Mouse (Mus musculus) cerebellum, postnatal 10 days (tissue): Measurements from ENCODE around the gene Psmb8.
A peak's percentile ranks its signal among the peaks of the same experiment; 100 is the strongest.

ENCODE experiments used
- DNase-seq, 2 experiments: peaks; one replicate each; pipeline ENCODE4 v3.0.0; 2021; ENCODE audit warnings: mixed read lengths in 2 of 2

Gene Psmb8

GRCm38 (mm10) chr17:34193468-34193867 is 4.1 kb upstream of the Psmb8 start:
- no peak for DNase-seq

DNA sequence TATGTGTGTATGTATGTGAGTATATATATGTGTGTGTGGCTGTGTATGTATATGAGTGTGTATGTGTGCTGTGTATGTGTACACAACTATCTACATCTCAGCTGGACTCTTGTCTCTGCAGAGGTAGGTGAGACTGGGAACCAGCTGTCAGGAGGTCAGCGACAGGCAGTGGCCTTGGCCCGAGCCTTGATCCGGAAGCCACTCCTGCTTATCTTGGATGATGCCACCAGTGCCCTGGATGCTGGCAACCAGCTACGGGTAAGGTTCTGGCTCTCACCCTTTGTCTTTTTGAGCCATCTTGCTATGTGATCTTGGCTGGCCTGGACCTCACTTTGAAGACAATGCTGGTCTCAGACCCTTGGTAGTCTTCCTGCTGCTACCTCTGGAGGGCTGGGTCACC is 2.8 kb upstream of the Psmb8 start:
- no peak for DNase-seq

GRCm38 (mm10) chr17:34196491-34196890 is 1.0 kb upstream of the Psmb8 start:
- DNase-seq = no peak

DNA sequence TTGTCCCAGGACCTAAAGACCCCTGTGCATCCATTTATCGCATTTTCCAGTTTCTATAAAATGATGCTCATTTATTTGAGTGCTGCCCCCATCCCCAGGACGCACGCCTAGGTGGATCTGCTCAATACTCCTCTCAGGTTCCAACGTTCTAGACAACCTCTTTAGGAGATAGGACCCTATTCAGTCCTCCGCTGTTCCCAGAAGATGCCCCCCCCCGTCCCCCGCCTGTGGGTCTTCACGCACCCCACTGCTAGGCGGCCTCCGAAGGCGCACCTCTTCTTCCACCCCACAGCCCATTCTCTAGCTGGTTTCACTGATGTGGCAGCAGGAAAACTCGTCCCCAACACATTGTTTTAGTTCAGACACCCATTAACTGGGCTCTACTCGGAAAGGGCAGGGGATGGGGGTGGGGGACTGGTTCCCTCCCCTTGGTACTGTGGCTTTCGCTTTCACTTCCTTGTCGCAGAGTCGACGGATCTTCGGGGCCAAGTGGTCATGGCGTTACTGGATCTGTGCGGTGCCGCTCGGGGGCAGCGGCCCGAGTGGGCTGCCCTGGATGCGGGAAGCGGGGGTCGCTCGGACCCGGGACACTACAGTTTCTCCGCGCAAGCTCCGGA is 491 bp downstream of the Psmb8 start:
- peak; percentile 30 to 44 for DNase-seq

DNA sequence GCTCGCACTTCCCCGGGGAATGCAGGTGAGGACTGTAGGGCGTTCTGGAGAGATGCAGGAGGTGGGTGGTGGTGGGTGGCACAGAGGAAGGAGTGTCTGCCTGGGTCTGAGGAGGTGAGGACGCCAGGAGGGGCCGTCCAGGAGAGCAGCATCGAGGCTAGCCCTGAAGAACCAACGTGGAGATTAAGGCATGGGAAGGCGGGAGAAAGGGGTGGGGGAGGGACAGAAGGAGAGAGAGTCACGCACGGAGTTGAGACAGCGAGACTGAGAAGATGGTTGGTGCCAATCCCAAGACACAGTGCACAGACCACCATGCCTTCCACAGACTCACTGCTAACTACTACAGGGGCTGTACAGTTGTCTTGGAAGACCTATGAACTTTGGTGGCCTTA is 996 bp downstream of the Psmb8 start:
- no peak for DNase-seq

GRCm38 (mm10) chr17:34199050-34199619 is 1.6 kb downstream of the Psmb8 start:
- no peak for DNase-seq

DNA sequence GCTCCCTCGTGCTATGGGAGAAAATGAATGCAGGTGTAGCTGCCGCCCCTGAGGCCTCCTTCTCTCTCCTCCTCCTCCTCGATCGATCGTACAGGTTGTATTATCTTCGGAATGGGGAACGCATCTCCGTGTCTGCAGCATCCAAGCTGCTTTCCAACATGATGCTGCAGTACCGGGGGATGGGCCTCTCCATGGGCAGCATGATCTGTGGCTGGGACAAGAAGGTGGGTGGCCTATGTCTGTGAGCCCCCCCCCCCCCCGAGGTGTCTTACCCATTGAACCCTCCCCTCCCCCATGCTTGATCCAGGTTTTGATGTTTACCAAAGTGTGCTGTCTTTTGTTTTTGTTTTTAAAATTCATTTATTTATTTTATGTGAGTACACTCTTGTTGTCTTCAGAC is 2.5 kb downstream of the Psmb8 start:
- DNase-seq = no peak

DNA sequence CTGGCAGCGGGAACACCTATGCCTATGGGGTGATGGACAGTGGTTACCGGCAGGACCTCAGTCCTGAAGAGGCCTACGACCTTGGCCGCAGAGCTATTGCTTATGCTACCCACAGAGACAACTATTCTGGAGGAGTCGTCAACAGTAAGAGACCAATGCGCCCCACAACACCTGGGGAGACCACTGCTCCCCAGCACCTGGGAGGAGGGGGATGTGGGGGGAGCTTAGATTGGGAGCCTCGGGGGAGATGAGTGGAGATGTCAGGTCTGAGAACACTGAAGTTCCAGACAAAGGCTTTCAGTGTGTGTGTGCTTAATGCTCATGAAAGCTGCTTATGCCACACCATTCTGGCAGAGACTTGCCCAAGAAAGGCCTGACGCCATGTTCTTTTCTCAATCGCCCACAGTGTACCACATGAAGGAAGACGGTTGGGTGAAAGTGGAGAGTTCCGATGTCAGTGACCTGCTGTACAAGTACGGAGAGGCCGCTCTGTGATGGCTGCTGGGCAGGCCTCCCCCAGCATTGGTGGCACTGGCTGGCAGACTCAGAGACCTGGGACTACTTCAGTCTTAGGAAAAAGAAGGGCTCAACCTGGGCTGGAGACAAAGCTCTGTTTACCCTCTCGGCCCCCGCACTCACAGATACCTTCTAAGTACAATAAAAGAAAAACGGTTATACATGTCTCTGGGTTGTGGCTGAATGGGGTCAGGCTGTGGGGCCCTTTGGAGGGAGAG is 3.4 kb downstream of the Psmb8 start:
- DNase-seq = no peak

GRCm38 (mm10) chr17:34201506-34202055 is 4.1 kb downstream of the Psmb8 start:
- no peak for DNase-seq

- no peak for DNase-seq
Observed at GRCm38 (mm10) chr17:34202760-34203442, 5.4 kb downstream of the Psmb8 start.

DNA sequence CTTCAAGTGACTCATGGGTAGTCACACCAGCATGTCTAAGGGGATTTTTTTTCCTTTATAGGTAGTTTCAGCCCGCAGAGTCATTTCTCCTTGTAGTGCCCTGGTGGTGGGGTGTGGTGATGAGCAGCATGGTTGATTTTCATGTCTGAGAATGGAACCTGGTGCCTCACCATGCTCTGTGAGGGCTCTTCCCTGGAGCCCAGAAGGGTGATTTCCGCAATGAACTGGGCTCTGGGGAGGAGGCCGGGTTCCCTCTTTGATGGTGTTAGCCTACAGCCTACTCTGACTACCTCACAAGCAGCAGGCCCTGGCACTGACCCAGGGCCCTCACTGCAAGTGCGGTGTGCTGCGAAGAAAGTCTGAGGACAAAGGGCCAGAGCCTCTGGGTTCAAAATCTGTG is 5.9 kb downstream of the Psmb8 start, which contains the start of gene Tap2:
TSS of gene Tap2 (plus strand) at position 84 of the 400 bp plus-strand sequence.
- no peak for DNase-seq

- peak; percentile 92 for DNase-seq
Observed at GRCm38 (mm10) chr17:34204303-34205010, 6.9 kb downstream of the Psmb8 start.

DNA sequence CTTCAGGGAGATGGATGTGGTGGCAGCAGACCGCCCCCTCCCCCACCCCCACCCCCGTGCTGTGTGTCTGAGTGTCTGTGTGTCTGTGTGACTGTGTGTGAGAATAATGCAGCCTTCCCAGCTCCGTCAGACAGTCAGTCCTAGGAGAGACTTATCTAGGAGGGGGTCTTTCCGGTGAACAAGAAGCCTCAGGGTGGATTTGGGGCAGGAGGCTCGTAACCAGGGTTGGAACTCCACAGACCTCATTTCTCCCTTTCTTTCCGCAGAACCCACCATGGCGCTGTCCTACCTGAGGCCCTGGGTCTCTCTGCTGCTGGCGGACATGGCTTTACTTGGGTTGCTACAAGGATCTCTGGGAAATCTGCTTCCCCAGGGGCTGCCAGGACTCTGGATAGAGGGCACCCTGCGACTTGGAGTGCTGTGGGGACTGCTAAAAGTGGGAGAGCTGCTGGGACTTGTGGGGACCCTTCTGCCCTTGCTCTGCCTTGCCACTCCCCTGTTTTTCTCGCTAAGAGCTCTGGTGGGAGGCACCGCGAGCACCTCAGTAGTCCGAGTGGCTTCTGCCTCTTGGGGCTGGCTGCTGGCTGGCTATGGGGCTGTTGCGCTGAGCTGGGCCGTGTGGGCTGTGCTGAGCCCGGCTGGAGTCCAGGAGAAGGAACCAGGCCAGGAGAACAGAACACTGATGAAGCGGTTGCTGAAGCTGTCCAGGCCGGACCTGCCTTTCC is 7.7 kb downstream of the Psmb8 start:
- DNase-seq = peak; percentile 39 to 40

GRCm38 (mm10) chr17:34205746-34206176 is 8.2 kb downstream of the Psmb8 start:
- DNase-seq = peak; percentile 31 to 56

DNA sequence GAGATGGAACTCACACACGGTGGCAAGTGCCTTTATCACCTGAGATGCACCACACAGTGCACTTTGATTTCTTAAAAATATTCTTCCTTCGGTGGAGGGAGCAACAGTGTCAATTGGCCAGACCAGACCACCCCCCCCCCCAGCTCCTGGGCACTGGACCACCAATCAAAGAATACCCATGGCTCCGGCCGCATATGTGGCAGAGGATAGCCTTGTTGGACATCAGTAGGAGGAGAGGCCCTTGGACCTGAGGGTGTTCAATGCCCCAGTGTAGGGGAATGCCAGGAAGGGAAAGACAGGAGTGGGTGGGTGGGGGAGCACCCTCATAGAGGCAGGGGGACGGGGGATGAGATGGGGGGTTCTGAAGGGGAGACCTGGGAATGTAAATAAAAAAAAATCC is 9.2 kb downstream of the Psmb8 start:
- DNase-seq = peak in 1 of 2 experiments; percentile 1

GRCm38 (mm10) chr17:34207456-34207855 is 9.9 kb downstream of the Psmb8 start:
- peak in 1 of 2 experiments; percentile 1 for DNase-seq

- DNase-seq = peak in 1 of 2 experiments; percentile 1
Observed at GRCm38 (mm10) chr17:34207866-34208265, 10.3 kb downstream of the Psmb8 start.

GRCm38 (mm10) chr17:34208421-34208820 is 10.9 kb downstream of the Psmb8 start:
- peak in 1 of 2 experiments; percentile 0 for DNase-seq

- no peak for DNase-seq
Observed at GRCm38 (mm10) chr17:34209680-34210079, 12.2 kb downstream of the Psmb8 start.

- no peak for DNase-seq
Observed at GRCm38 (mm10) chr17:34210599-34210998, 13.1 kb downstream of the Psmb8 start.

DNA sequence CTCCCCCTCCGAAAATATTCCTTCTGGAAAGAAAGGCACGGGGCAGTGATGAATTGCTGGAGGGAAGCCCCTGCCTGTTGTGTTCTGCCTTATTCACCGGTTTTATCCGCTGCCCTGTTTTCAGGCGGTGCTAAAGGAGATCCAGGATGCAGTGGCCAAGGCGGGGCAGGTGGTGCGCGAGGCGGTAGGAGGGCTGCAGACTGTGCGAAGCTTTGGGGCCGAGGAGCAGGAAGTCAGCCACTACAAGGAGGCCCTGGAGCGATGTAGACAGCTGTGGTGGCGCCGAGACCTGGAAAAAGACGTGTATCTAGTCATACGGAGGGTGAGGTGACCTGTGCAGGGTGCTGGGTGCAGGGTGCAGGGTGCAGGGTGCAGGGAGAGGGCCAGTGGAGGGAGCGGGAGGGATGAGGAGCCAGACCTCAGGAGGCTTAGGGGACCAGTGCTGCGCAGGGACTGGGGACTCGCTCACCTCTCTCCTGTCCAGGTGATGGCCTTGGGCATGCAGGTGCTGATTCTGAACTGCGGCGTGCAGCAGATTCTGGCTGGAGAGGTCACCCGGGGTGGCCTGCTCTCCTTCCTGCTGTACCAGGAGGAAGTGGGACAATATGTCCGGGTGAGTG is 14.3 kb downstream of the Psmb8 start:
- DNase-seq = peak in 1 of 2 experiments; percentile 2
